Mouse (Mus musculus): ENCODE measurements around the gene Fkbp5.

Gene Fkbp5

GRCm38 (mm10) chr17:28500465-28500864 lies 16.9 kb downstream of the Fkbp5 start:
- no peak for DNase-seq

DNA sequence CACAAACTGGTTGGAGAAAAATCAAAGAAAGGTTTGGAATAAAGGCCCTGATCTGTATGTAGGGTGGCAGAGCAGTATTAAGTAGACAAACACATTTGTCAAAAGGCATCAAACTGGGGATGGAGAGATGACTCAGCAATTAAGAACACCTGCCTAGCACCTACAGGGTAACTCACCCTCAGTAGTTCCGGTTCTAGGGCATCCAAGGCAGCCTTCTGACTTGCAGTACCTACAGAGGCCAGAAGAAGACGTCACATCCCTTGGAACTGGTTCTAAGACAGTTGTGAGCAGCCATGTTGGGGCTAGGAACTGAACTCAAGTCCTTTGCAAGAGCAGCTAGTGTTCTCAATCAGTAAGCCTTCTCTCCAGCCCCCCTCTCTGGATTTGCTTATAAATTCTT lies 18.1 kb downstream of the Fkbp5 start:
- DNase-seq, result no peak

GRCm38 (mm10) chr17:28495832-28496231 lies 21.5 kb downstream of the Fkbp5 start:
- DNase-seq, result no peak

GRCm38 (mm10) chr17:28491035-28491770 lies 26.1 kb downstream of the Fkbp5 start:
- no peak for DNase-seq

DNA sequence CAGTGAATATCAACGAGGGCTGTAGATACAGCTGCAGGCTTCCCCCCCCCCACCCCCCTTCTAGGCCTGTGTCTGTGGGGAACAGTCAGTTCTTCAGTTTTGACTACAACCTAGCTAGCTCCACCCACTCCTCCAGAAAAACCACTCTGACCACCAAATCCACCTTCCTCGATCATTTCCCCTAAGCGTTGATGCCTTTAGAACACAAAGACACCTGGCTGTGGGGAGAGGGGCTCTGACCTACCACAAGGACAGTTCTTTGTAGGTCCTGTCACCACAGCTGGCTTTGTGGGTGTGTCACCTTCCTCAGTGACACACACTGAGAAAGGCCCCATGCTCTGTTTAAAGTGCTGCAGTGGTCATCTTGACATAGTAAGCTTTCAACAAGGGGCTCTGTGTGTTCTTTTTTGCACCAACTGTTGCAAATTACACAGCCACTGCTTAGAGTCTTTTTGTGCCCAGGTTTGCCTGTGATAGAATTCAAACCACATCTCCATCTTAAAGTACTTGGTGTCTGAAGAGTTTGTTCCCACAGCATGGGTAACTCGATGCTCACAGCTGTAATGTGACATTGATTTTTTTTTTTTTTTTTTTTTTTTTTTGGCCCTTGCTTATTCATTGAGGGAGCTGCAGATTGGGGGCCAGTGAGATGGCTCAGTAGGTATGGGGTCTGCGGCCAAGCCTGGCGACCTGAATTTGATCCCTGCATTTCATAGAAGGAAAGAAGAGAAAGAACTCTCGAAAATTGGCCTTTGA lies 28.9 kb downstream of the Fkbp5 start:
- no peak for DNase-seq

DNA sequence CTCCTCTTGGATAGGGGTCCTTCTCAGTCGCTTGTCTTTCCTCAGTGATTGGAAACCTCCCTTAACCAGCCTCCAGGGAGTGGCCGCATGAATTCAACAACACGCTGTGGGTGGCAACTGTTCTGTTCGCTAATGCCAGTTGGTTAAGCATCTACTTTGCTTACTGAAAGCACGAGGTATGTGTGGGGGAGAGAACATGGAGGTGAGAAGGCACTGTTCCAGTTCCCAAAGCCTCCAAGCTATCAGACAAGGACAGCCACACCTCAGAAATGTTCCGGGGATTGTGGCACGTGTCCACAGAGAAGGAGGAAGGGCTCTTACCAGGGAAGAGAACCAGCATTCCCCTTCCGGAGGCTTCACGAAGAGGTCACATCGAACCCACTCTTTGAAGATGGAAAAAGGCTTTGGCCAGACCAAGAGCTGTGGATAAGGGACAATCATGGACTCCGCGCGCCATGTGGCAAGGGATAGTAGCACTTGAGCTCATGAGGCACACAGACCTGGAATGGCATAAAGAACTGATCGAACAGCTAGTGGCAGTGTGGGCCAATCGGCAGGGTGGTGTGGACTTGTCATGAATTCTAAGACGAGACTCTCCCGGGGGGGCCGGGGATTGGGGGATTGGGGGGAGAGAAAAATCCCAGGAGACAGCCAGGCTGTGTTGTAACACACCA lies 29.6 kb downstream of the Fkbp5 start:
- no peak for DNase-seq

DNA sequence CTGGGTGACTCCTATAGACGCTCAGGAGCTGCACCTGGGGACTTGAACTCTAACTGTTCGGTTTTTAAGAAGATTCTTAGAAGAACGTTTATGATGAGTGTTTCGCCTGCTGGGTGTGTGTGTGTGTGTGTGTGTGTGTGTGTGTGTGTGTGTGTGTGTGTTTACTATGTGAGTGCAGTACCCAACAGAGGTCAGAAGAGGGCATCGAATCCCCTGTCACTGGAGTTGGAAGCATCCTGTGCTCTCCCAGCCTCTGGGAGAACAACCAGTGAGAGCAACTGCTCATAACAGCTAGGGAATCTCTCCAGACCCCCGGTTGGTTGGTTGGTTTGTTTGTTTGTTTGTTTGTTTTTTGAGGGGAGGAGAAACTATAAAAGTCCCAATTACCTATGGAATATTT lies 30.6 kb downstream of the Fkbp5 start:
- DNase-seq, result no peak

GRCm38 (mm10) chr17:28485977-28486400 lies 31.3 kb downstream of the Fkbp5 start:
- peak; percentile 99 for DNase-seq

- DNase-seq, result peak; percentile 77
Observed at GRCm38 (mm10) chr17:28485446-28485948, 31.8 kb downstream of the Fkbp5 start.

DNA sequence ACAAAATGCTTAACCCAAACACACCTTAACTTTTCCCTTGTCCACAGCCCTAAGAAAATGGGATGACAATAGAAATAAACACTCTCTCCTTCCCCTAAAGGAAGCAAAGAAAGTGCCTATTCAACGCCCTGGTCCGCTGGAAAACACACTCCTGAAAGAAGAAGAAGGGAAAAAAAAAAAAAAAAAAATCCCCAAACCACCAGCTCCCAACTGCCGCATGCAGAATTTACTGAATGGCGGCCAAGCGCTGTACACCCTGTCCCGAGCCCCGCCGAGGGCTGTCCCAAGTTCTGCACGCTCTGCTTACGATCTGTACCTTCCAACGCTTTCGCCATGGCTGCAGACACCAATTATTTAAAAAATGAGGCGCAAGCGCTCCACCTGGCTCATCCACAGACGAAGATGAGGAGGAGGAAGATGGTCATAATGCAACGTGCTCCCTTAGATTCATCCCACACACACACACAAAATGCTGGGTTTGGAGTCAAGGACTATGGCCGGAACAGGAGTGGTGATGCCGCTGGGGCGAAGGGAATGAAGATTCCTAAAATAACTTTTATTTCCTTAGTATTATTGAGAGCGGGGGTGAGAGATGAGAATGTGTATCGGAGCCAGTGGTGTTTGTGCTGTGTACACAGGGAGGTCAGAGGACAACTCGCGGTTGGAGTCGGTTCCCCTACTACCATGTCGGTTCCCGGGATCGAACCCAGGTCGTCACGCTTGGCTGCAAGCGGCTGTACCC lies 32.5 kb downstream of the Fkbp5 start:
- peak; percentile 62 for DNase-seq

GRCm38 (mm10) chr17:28477421-28477820 lies 39.9 kb downstream of the Fkbp5 start:
- DNase-seq, result no peak

GRCm38 (mm10) chr17:28476441-28476840 lies 40.9 kb downstream of the Fkbp5 start:
- DNase-seq, result no peak

DNA sequence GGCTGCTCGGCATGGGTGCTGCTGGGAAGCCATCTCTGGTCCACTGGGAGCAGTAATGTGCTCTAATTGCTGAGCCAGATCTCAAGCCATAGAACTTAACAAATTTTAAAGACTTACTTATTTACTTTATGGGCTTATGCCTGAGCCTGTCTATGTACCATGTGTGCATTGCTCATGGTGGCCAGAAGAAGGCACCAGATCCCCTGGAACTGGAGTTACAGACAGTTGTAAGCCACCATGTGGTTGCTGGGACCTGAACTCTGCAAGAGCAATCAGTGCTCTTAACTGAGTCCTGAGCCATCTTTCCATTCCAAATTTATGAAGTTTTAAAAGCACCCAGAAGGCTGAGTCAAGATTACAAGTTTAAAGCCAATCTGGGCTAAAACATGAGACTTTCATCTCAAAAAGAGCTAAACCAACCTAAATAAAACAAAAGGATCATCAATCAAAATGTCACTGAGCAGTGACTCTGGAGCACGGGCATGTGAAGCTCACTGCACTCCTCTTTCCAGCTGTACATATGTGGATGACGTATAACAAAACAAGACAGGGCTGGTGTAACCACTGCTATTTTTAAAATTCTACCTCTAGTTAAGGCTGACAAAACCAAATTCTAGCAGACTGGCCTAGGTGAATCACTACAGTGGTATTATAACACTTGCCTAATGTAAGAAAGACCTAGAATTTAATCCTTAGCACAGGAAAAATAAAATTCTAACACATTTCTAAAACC lies 41.6 kb downstream of the Fkbp5 start:
- DNase-seq, result no peak

GRCm38 (mm10) chr17:28472696-28473095 lies 44.6 kb downstream of the Fkbp5 start:
- DNase-seq, result no peak

DNA sequence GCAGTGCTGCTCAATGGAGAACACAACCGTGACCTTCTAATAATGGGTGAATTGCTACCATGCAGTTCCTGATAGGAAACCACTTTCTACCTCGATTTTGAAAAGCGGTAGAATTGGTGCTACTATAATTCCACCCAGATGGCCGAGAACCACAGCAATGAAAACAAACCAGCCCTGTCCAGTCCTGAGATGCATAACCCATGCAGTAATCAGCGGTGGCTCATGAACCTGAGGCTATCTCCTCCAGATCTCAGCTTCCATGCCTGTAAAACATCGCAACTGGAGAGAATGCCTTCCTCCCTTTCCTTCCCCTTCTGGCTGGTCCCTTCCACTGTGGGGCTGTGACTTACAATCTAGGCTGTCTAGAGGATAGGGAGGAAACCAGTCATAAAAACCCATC lies 46.5 kb downstream of the Fkbp5 start:
- DNase-seq, result no peak

DNA sequence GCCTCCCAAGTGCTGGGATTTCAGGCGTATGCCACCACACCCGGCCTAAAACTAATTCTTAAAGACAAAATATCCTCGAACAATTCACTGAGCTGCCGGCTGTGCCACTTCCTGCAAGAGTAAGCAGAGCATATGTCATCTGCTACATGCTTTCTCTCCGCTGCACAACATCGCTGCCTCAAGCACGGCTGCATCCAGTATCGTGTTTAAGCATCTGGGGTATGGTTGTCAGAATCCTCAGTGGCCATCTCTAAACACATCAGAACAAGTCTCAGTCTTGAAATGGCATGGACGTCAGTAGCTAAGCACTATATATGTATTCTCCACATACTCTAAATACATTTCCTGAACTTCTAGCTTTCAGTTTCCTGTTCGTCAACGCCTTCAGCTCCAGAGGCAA lies 49.6 kb downstream of the Fkbp5 start:
- no peak for DNase-seq

DNA sequence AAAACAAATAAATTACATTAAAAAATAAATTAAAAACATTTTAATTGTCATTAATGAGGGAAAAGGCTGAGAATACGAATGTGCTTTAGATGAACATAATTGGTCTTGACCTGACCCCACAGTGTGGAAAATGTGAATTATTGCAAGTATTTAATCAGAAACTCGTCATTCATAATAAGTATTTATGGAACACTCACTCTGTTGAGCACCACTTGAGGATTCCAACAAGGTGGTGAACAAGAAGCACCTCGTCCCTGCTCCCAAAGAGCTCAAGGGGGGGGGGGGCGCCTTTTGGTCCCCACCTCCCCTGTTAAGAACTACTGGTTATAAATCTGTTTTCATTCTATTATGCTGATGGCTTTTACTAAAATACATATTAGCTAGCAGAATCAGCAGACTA lies 51.4 kb downstream of the Fkbp5 start:
- no peak for DNase-seq

GRCm38 (mm10) chr17:28463701-28464443 lies 53.5 kb downstream of the Fkbp5 start:
- no peak for DNase-seq

DNA sequence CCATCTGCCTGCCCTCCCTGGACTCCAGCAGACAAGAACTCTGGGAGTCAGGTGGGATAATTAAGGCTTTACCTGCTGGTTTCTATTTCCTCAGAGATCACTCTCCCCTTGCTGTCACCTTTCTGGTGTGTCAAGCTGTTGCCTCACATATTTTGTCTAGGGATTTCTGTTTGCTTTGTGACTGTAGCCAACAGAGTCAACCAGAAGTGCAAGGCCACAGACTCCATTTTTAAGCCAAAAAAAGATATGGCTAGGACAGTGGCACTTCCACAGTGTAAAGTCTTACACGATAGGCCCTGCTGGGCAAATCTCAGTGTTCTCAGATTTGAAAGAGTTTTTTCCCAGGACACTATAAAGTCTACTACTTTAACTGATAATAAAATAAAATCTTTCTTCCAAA lies 56.9 kb downstream of the Fkbp5 start:
- no peak for DNase-seq

GRCm38 (mm10) chr17:28455098-28455497 lies 62.2 kb downstream of the Fkbp5 start:
- no peak for DNase-seq

GRCm38 (mm10) chr17:28452889-28453288 lies 64.4 kb downstream of the Fkbp5 start:
- DNase-seq, result no peak

All from kidney, adult 18-20 months (tissue).